Mouse (Mus musculus) CD4-positive helper T cell, adult 2 months (primary cell): Measurements from ENCODE around the gene Olfr132.
"Not testable (repeated sequence)": the region's sequence is repeated elsewhere in the genome, so short reads cannot be mapped to it uniquely, and the experiment has no call there.

Experiments used
- DNase-seq: peaks from one replicate; pipeline ENCODE4 v3.0.0-alpha.2; 2012; ENCODE audit warnings: low read depth, missing footprints, low spot score

The Olfr132 gene

DNA sequence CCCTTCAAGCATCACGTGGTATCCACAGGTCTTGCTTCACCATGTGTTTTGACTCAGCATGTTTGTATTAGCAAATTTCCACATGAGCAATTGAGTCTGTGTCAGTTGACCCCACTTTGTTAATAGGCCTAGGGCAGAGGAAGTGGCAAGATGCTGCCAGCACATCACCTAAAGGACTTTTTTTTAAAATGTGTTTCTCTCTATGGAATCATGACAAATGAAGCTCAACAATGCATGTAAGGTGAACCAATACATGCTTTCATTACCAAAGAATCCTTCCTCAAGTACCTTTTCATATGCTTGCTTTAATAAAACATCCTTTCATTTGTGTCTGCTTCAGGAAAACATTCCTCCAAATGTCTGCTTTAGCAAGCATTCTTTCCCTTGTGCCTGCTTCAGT, at the start of gene Olfr132:
Gene Olfr132 (minus strand): TSS at position 101 of the 400 bp plus-strand sequence.
- DNase-seq: no peak

DNA sequence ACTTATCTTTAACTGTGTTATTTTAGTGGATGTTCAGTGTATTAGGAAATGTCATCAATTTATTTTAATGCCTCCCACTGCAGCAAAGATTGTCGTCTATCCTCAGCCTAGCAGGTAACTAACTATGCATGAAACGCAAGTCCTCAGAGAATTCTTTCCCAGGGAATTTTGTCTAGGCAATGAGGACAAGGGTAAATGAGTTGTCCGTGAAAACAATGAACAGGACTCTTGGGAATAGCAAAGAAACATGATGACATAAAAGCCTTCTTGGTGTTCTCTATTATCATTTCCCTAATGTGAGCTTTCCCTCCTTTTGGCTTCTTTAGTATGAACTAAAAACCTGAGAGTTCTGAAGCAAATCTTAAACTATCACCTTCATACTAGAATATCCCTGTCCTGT, 36.8 kb upstream of the Olfr132 start, which contains the start of gene Olfr134:
Gene Olfr134 (plus strand): TSS at position 301 of the 400 bp plus-strand sequence.
- no peak for DNase-seq

DNA sequence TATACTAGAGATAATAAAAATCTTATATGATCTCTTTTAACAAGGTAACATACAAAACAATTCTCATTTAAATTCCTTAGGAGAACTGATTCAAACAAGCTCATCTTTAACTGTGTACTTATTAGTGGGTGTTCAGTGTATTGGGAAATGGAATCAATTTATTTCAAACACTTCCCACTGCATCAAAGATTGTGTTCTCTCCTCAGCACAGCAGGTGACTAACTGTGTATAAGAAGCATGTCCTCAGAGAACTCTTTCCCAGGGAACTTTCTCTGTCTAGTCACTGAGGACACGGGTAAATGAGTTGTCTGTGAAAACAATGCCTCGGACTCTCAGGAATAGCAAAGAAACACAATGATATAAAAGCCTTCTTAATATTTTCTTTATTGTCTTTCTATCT, 10.7 kb upstream of the Olfr132 start, which contains the start of gene Olfr133:
Gene Olfr133 (plus strand): TSS at position 301 of the 400 bp plus-strand sequence.
- DNase-seq: no peak

DNA sequence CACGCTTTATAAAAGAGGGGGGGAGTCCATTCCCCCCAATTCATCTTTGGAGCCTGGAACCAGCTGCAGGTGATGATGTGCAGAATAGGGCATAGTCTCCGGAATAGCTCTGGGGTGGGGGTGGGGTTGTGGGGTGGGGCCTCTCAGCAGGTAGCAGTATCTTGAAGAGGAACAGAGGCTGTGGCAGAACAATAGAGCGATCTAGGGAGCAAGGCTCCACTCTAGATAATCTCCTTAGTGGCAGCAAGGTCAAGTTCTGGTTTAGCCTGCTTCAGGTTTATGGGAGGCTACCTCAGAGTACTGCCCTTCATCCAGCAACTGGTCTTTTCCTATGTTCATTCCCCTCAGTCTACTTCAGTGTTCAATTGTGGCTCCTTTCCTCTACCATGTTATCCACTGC, 9.0 kb downstream of the Olfr132 start:
- not testable (repeated sequence) for DNase-seq

DNA sequence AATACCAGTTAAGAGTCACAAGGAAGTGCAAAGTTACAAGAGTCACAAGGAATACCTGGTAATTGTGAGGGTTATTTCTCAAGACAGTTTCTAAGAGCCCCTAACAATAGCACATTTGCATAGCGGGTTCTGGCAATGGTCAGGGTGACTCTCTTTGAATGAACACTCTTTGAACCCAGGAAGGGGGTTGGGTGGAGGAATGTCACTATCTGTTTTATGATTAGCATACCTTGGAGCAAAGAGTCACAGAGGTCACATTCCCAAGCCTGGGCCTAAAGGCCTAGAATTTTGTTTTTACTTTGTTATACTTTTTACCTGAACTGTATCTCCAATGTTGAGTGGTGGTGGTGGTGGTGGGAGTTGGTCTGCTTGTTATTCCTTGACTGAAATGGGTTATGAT, 10.1 kb downstream of the Olfr132 start:
- DNase-seq: not testable (repeated sequence)

DNA sequence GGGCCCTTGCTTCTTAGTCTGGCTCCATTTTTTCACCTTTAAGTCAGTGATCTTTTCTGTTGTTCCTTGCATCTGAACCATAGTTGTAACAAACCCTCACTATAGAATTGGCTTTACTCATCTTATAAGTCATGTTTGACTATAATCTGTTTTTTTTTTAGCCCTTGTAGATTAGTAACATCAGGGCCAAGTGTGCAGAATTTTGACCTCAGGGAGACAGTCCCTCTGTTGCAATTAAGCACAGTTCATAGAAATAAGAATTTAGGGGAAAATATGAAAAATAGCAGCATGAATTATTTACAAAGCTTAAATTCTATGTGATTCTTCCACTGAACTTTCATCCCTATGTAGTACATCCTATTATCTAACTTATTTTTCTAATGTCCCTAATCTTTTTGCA, 45.7 kb downstream of the Olfr132 start, which contains the start of gene Olfr131:
Gene Olfr131 (minus strand): TSS at position 101 of the 400 bp plus-strand sequence.
- no peak for DNase-seq

DNA sequence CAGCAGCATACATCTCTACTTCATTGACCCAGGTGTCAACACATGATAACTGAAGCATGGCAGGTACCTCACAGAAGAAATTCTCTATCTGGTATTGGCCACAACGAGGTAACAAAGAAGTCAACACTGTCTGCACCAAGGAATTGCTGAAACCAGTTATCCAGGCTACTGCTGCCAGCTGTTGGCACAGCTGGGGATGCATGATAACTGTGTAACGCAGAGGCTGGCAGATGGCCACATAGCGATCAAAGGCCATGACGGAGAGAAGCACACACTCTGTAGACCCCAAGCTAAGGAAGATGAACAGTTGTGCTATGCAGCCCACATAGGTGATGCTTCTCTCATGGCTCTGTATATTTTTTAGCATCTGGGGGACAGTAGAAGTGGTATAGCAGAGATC, 52.0 kb downstream of the Olfr132 start:
- DNase-seq: no peak
